Mouse (Mus musculus): ENCODE data around the gene Slc25a39. TPM values are rescaled to one million over a fixed set of nuclear protein-coding genes. Genes with fewer than 3 reads are reported as not detected.
A peak's percentile ranks its signal among the peaks of the same experiment; 100 is the strongest.
"Not testable (repeated sequence)": the region's sequence is repeated elsewhere in the genome, so short reads cannot be mapped to it uniquely, and the experiment has no call there.

Gene Slc25a39
- polyA plus RNA-seq, 1 experiment: 1,128 TPM

DNA sequence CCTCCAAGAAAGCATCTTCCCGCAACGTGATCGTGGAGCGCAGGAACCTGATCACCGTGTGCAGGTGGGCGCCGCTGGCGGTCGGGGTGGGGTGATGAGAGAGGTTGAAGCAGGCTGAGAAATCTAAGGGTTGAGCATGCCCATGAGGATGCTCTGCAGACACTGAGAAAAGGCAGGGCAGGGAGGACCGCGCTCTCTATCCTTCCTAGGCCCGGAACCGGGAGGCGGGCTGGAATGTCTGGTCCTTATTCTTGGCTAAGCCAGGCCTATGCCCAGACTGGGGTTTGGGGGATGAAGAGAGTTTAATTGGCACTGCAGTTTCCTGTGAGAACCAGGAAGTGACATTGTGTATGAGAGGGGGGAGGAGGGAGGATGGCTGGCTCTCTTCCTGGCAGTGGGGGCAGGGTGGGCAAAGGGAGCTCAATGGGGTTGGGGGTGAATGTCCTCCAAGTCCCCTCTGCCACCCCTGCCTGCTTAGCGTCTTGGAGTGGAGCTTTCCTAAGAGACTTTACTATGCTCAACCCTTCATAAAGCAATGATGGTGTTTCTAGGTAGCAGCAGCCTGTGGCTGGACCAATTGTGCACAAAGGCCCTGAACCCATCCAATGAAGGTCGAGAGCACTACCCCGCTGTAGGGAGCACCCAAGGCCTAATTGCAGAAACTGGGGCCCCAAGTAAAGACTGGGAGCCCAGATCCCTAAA, 13.9 kb downstream of the Slc25a39 start:
- peak overlapping the region; percentile 17; the same call in 1 of the 2 replicates for H3K4me3 ChIP-seq (ENCODE audit: insufficient read depth, low read depth, low read length)
- H3K4me1 ChIP-seq (ENCODE audit: control insufficient read depth, insufficient read depth, low read length): no peaks in the 10 kb centered on the region
- no peak for DNase-seq
- H3K27me3 ChIP-seq (replicated peaks; ENCODE audit: control insufficient read depth, insufficient read depth, low read length): no peaks in the 10 kb centered on the region
- H3K27ac ChIP-seq (ENCODE audit: insufficient read depth, low read depth, low read length): no peak overlapping the region
- no peak for TF ChIP-seq CTCF (conservative IDR thresholded peaks at IDR 0.05; ENCODE audit: insufficient read depth, insufficient read length, low read depth, low read length)
- TF ChIP-seq POLR2A (IDR thresholded peaks at IDR 0.05; ENCODE audit: low read depth, low read length): no peak
- no peaks in the 10 kb centered on the region for H3K36me3 ChIP-seq (ENCODE audit: control insufficient read depth, insufficient read depth, low read length)
- WGBS: 8% methylated on average over 17 of the region's 17 CpGs

GRCm38 (mm10) chr11:102393238-102393634, 14.5 kb downstream of the Slc25a39 start, which contains the start of gene Rundc3a:
TSS of gene Rundc3a (plus strand) at chr11:102393403.
- no peaks in the 10 kb centered on the region for H3K27me3 ChIP-seq (replicated peaks; ENCODE audit: control insufficient read depth, insufficient read depth, low read length)
- H3K36me3 ChIP-seq (ENCODE audit: control insufficient read depth, insufficient read depth, low read length): no peaks in the 10 kb centered on the region
- under 1% methylated on average over 34 of the region's 34 CpGs for WGBS
- H3K4me3 ChIP-seq (ENCODE audit: insufficient read depth, low read depth, low read length): peak within 1 kb of the TSS; percentile 17; the same call in 1 of the 2 replicates
- DNase-seq: peak; percentile 69
- no peak within 1 kb of the TSS for H3K27ac ChIP-seq (ENCODE audit: insufficient read depth, low read depth, low read length)
- TF ChIP-seq POLR2A (IDR thresholded peaks at IDR 0.05; ENCODE audit: low read depth, low read length) (no peak), CTCF (conservative IDR thresholded peaks at IDR 0.05; ENCODE audit: insufficient read depth, insufficient read length, low read depth, low read length) (no peak)
- H3K4me1 ChIP-seq (ENCODE audit: control insufficient read depth, insufficient read depth, low read length): no peaks in the 10 kb centered on the region

GRCm38 (mm10) chr11:102392441-102393237, 15.1 kb downstream of the Slc25a39 start:
- DNase-seq: no peak
- no peak overlapping the region for H3K4me3 ChIP-seq (ENCODE audit: insufficient read depth, low read depth, low read length)
- no peaks in the 10 kb centered on the region for H3K36me3 ChIP-seq (ENCODE audit: control insufficient read depth, insufficient read depth, low read length)
- 29% methylated on average over 15 of the region's 15 CpGs for WGBS
- no peak overlapping the region for H3K27ac ChIP-seq (ENCODE audit: insufficient read depth, low read depth, low read length)
- TF ChIP-seq POLR2A (IDR thresholded peaks at IDR 0.05; ENCODE audit: low read depth, low read length) (no peak), CTCF (conservative IDR thresholded peaks at IDR 0.05; ENCODE audit: insufficient read depth, insufficient read length, low read depth, low read length) (no peak)
- H3K27me3 ChIP-seq (replicated peaks; ENCODE audit: control insufficient read depth, insufficient read depth, low read length): no peaks in the 10 kb centered on the region
- H3K4me1 ChIP-seq (ENCODE audit: control insufficient read depth, insufficient read depth, low read length): no peaks in the 10 kb centered on the region

DNA sequence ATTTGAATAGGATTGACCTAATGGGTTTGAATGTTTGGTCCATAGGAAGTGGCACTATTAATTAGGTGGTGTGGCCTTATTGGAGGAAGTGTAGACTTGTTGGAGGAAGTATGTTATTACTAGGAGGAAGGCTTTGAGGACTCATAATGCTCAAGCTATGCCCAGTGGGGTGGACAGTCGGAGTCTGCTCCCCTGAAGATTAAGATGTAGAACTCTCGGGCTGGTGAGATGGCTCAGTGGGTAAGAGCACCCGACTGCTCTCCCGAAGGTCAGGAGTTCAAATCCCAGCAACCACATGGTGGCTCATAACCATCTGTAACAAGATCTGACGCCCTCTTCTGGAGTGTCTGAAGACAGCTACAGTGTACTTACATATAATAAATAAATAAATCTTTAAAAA, 18.3 kb downstream of the Slc25a39 start:
- not testable (repeated sequence) for H3K4me1 ChIP-seq (ENCODE audit: control insufficient read depth, insufficient read depth, low read length); H3K36me3 ChIP-seq (ENCODE audit: control insufficient read depth, insufficient read depth, low read length); H3K27ac ChIP-seq (ENCODE audit: insufficient read depth, low read depth, low read length); H3K4me3 ChIP-seq (ENCODE audit: insufficient read depth, low read depth, low read length); DNase-seq; H3K27me3 ChIP-seq (replicated peaks; ENCODE audit: control insufficient read depth, insufficient read depth, low read length)
- WGBS: 79% methylated on average over 4 of the region's 5 CpGs

- no peak overlapping the region for H3K4me3 ChIP-seq (ENCODE audit: insufficient read depth, low read depth, low read length)
- no peaks in the 10 kb centered on the region for H3K4me1 ChIP-seq (ENCODE audit: control insufficient read depth, insufficient read depth, low read length)
- no peak overlapping the region for H3K27ac ChIP-seq (ENCODE audit: insufficient read depth, low read depth, low read length)
- DNase-seq: no peak
- H3K27me3 ChIP-seq (replicated peaks; ENCODE audit: control insufficient read depth, insufficient read depth, low read length): no peaks in the 10 kb centered on the region
- 41% methylated on average over 5 of the region's 5 CpGs for WGBS
- TF ChIP-seq POLR2A (IDR thresholded peaks at IDR 0.05; ENCODE audit: low read depth, low read length): no peak
- TF ChIP-seq CTCF (conservative IDR thresholded peaks at IDR 0.05; ENCODE audit: insufficient read depth, insufficient read length, low read depth, low read length): no peak
- H3K36me3 ChIP-seq (ENCODE audit: control insufficient read depth, insufficient read depth, low read length): no peaks in the 10 kb centered on the region
Measured at GRCm38 (mm10) chr11:102386121-102386520, 21.6 kb downstream of the Slc25a39 start.

- no peak for TF ChIP-seq CTCF (conservative IDR thresholded peaks at IDR 0.05; ENCODE audit: insufficient read depth, insufficient read length, low read depth, low read length)
- no peak for TF ChIP-seq POLR2A (IDR thresholded peaks at IDR 0.05; ENCODE audit: low read depth, low read length)
- no peak for DNase-seq
- Histone ChIP-seq H3K4me3 (ENCODE audit: insufficient read depth, low read depth, low read length) (no peak overlapping the region), H3K27ac (ENCODE audit: insufficient read depth, low read depth, low read length) (no peak overlapping the region), H3K36me3 (ENCODE audit: control insufficient read depth, insufficient read depth, low read length) (no peaks in the 10 kb centered on the region), H3K4me1 (ENCODE audit: control insufficient read depth, insufficient read depth, low read length) (no peaks in the 10 kb centered on the region), H3K27me3 (replicated peaks; ENCODE audit: control insufficient read depth, insufficient read depth, low read length) (no peaks in the 10 kb centered on the region)
- WGBS: 54% methylated on average over 4 of the region's 4 CpGs
Measured at GRCm38 (mm10) chr11:102385075-102385474, 22.7 kb downstream of the Slc25a39 start.

DNA sequence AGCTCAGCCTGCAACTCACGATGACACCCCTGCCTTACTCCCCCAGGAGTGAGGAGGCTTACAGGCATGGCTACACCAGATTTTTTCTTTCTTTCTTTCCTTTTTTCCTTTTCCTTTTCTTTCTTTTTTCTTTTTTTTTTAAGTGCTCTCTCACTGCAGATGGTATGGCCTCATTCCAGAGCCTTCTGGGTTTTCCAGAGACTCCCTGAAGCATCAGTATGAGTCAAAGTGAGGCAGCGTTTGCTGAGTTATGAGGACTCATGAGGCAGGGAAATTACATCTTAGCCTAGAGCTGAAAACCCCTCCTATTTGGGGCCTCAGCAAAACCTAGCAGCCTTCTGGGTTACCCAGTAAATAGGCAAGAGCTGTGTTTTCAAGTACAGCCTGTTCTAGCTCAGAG, 23.3 kb downstream of the Slc25a39 start:
- Histone ChIP-seq H3K27me3 (replicated peaks; ENCODE audit: control insufficient read depth, insufficient read depth, low read length) (no peaks in the 10 kb centered on the region), H3K27ac (ENCODE audit: insufficient read depth, low read depth, low read length) (no peak overlapping the region), H3K4me1 (ENCODE audit: control insufficient read depth, insufficient read depth, low read length) (no peaks in the 10 kb centered on the region), H3K4me3 (ENCODE audit: insufficient read depth, low read depth, low read length) (no peak overlapping the region), H3K36me3 (ENCODE audit: control insufficient read depth, insufficient read depth, low read length) (no peaks in the 10 kb centered on the region)
- DNase-seq: no peak
- 80% methylated on average over 2 of the region's 2 CpGs for WGBS
- TF ChIP-seq CTCF (conservative IDR thresholded peaks at IDR 0.05; ENCODE audit: insufficient read depth, insufficient read length, low read depth, low read length): no peak
- no peak for TF ChIP-seq POLR2A (IDR thresholded peaks at IDR 0.05; ENCODE audit: low read depth, low read length)

Data from kidney, adult 2 months (tissue).